Mouse (Mus musculus): ENCODE measurements around the gene Pef1. TPM values are rescaled to one million over a fixed set of nuclear protein-coding genes. Genes with fewer than 3 reads are reported as not detected.
A peak's percentile ranks its signal among the peaks of the same experiment; 100 is the strongest.

Pef1 gene
- total and polyA plus RNA-seq, 2 experiments = 23.1 to 79.8 TPM

- Histone ChIP-seq H3K9ac (ENCODE audit: low read depth, low read length) (no peak overlapping the region), H3K27me3 (ENCODE audit: control insufficient read depth, insufficient read depth, low read length) (no peaks in the 10 kb centered on the region), H3K4me1 (ENCODE audit: control insufficient read depth, insufficient read depth, low read length) (no peaks in the 10 kb centered on the region), H3K4me3 (ENCODE audit: insufficient read depth, low read depth, low read length) (no peak overlapping the region), H3K27ac (replicated peaks; ENCODE audit: insufficient read depth, low read depth, low read length) (no peak overlapping the region), H3K79me2 (ENCODE audit: control insufficient read depth, insufficient read depth, low read length) (no peaks in the 10 kb centered on the region), H3K36me3 (ENCODE audit: control insufficient read depth, insufficient read depth, low read length) (no peaks in the 10 kb centered on the region)
- no peak for DNase-seq (ENCODE audit: extremely low read depth, low read depth, low spot score)
- TF ChIP-seq CTCF (IDR thresholded peaks at IDR 0.05; ENCODE audit: low read depth, low read length) = no peak
- no peak for TF ChIP-seq POLR2A (IDR thresholded peaks at IDR 0.05; ENCODE audit: extremely low read depth, insufficient read depth, low read length)
Measured at GRCm38 (mm10) chr4:130060937-130061336, 41.4 kb upstream of the Pef1 start.

DNA sequence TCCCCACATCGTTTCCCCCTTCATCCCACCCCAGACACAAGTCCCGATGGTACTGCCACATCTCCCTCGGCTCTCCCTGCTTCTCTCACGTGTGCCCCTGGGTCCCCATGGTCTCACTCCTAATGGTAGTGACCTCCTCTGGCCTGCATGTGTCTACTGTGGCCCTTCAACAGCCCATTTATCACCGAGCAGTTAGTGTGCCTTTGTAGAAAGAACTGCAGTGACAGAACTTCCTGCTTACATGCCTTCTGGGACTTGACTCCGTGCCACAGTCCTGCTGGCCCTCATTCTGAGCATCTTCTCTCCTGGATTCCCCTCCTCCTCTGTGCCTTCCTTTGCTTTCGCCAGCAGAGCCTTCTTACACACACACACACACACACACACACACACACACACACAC, 39.2 kb upstream of the Pef1 start:
- no peaks in the 10 kb centered on the region for H3K27me3 ChIP-seq (ENCODE audit: control insufficient read depth, insufficient read depth, low read length)
- no peaks in the 10 kb centered on the region for H3K36me3 ChIP-seq (ENCODE audit: control insufficient read depth, insufficient read depth, low read length)
- no peak for TF ChIP-seq POLR2A (IDR thresholded peaks at IDR 0.05; ENCODE audit: extremely low read depth, insufficient read depth, low read length)
- TF ChIP-seq CTCF (IDR thresholded peaks at IDR 0.05; ENCODE audit: low read depth, low read length) = no peak
- no peak overlapping the region for H3K27ac ChIP-seq (replicated peaks; ENCODE audit: insufficient read depth, low read depth, low read length)
- H3K79me2 ChIP-seq (ENCODE audit: control insufficient read depth, insufficient read depth, low read length) = no peaks in the 10 kb centered on the region
- H3K4me3 ChIP-seq (ENCODE audit: insufficient read depth, low read depth, low read length) = no peak overlapping the region
- H3K4me1 ChIP-seq (ENCODE audit: control insufficient read depth, insufficient read depth, low read length) = no peaks in the 10 kb centered on the region
- H3K9ac ChIP-seq (ENCODE audit: low read depth, low read length) = no peak overlapping the region
- 59% methylated on average over 7 of the region's 7 CpGs for WGBS
- no peak for DNase-seq (ENCODE audit: extremely low read depth, low read depth, low spot score)

- WGBS = 24% methylated on average over 8 of the region's 8 CpGs
- H3K4me3 ChIP-seq (ENCODE audit: insufficient read depth, low read depth, low read length) = no peak overlapping the region
- peak; percentile 8 for DNase-seq (ENCODE audit: extremely low read depth, low read depth, low spot score)
- no peak overlapping the region for H3K27ac ChIP-seq (replicated peaks; ENCODE audit: insufficient read depth, low read depth, low read length)
- TF ChIP-seq POLR2A (IDR thresholded peaks at IDR 0.05; ENCODE audit: extremely low read depth, insufficient read depth, low read length) = no peak
- TF ChIP-seq CTCF (IDR thresholded peaks at IDR 0.05; ENCODE audit: low read depth, low read length) = peak; percentile 76
- H3K79me2 ChIP-seq (ENCODE audit: control insufficient read depth, insufficient read depth, low read length) = no peaks in the 10 kb centered on the region
- H3K4me1 ChIP-seq (ENCODE audit: control insufficient read depth, insufficient read depth, low read length) = no peaks in the 10 kb centered on the region
- H3K36me3 ChIP-seq (ENCODE audit: control insufficient read depth, insufficient read depth, low read length) = no peaks in the 10 kb centered on the region
- no peaks in the 10 kb centered on the region for H3K27me3 ChIP-seq (ENCODE audit: control insufficient read depth, insufficient read depth, low read length)
- H3K9ac ChIP-seq (ENCODE audit: low read depth, low read length) = no peak overlapping the region
Measured at GRCm38 (mm10) chr4:130066816-130067215, 35.5 kb upstream of the Pef1 start.

DNA sequence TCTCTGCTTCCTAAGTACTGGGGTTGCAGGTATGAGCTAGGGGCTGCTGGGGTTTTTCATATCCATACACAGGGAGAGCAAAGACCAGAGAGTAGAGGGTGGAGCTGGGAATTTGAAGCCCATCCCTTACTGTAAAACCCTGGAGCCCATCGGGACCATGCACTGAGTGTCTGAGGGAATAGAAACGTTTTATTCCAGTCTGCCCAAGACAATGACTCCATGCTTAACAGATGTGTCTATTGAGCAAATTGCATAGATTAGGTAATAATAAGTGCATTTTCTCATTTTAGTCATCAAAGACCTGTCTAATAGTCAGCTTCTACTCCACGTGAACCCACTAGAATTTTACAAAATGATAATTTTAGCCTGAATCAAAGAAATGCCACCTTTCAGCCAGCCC, 31.8 kb upstream of the Pef1 start:
- DNase-seq (ENCODE audit: extremely low read depth, low read depth, low spot score) = no peak
- Histone ChIP-seq H3K9ac (ENCODE audit: low read depth, low read length) (no peak overlapping the region), H3K27ac (replicated peaks; ENCODE audit: insufficient read depth, low read depth, low read length) (no peak overlapping the region), H3K4me3 (ENCODE audit: insufficient read depth, low read depth, low read length) (no peak overlapping the region), H3K27me3 (ENCODE audit: control insufficient read depth, insufficient read depth, low read length) (no peaks in the 10 kb centered on the region), H3K79me2 (ENCODE audit: control insufficient read depth, insufficient read depth, low read length) (no peaks in the 10 kb centered on the region), H3K36me3 (ENCODE audit: control insufficient read depth, insufficient read depth, low read length) (no peaks in the 10 kb centered on the region), H3K4me1 (ENCODE audit: control insufficient read depth, insufficient read depth, low read length) (no peaks in the 10 kb centered on the region)
- 65% methylated on average over 3 of the region's 3 CpGs for WGBS
- no peak for TF ChIP-seq POLR2A (IDR thresholded peaks at IDR 0.05; ENCODE audit: extremely low read depth, insufficient read depth, low read length)
- no peak for TF ChIP-seq CTCF (IDR thresholded peaks at IDR 0.05; ENCODE audit: low read depth, low read length)

DNA sequence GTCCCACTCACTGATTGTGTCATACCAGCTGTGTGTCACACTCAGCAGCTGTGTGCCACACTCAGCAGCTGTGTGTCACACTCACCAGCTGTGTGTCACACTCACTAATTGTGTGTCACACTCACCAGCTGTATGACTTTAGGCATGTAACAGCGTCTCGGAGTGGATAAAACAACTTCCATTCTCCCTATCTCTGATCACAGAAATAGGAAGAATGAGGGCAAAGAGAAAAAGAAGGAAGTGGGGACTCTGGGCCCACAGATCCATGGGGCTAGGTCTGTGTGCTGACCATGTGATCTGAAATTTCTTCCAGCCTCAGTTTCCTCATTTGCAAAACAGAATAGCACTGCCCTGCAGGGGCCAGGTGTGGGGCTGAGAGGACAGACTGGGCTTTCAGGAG, 30.6 kb upstream of the Pef1 start:
- no peak overlapping the region for H3K9ac ChIP-seq (ENCODE audit: low read depth, low read length)
- no peak overlapping the region for H3K27ac ChIP-seq (replicated peaks; ENCODE audit: insufficient read depth, low read depth, low read length)
- no peak for DNase-seq (ENCODE audit: extremely low read depth, low read depth, low spot score)
- no peaks in the 10 kb centered on the region for H3K79me2 ChIP-seq (ENCODE audit: control insufficient read depth, insufficient read depth, low read length)
- 74% methylated on average over 2 of the region's 2 CpGs for WGBS
- no peaks in the 10 kb centered on the region for H3K27me3 ChIP-seq (ENCODE audit: control insufficient read depth, insufficient read depth, low read length)
- H3K4me3 ChIP-seq (ENCODE audit: insufficient read depth, low read depth, low read length) = no peak overlapping the region
- TF ChIP-seq CTCF (IDR thresholded peaks at IDR 0.05; ENCODE audit: low read depth, low read length) (no peak), POLR2A (IDR thresholded peaks at IDR 0.05; ENCODE audit: extremely low read depth, insufficient read depth, low read length) (no peak)
- H3K36me3 ChIP-seq (ENCODE audit: control insufficient read depth, insufficient read depth, low read length) = no peaks in the 10 kb centered on the region
- no peaks in the 10 kb centered on the region for H3K4me1 ChIP-seq (ENCODE audit: control insufficient read depth, insufficient read depth, low read length)

DNA sequence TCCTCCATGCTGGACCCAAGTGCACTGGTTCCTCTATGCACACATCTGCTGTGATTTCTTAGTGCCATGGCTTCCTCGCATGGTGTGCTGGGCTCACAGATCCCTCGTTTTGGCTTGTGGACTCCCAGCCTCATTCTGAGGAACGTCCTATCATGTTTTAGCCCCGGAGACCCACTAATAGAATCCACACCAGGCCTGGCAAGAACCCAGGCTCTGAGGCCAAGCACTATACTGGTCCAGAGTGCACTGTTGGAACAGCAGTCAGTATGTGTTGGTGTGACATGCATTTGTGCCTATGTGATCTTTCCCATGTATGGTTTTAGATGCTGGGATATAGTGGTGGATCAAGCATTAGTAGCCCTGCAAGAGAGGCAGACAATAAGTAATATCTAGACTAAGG, 29.0 kb upstream of the Pef1 start:
- no peak overlapping the region for H3K27ac ChIP-seq (replicated peaks; ENCODE audit: insufficient read depth, low read depth, low read length)
- 84% methylated on average over 4 of the region's 4 CpGs for WGBS
- no peak overlapping the region for H3K4me3 ChIP-seq (ENCODE audit: insufficient read depth, low read depth, low read length)
- no peak for TF ChIP-seq CTCF (IDR thresholded peaks at IDR 0.05; ENCODE audit: low read depth, low read length)
- H3K4me1 ChIP-seq (ENCODE audit: control insufficient read depth, insufficient read depth, low read length) = no peaks in the 10 kb centered on the region
- DNase-seq (ENCODE audit: extremely low read depth, low read depth, low spot score) = no peak
- no peaks in the 10 kb centered on the region for H3K27me3 ChIP-seq (ENCODE audit: control insufficient read depth, insufficient read depth, low read length)
- H3K36me3 ChIP-seq (ENCODE audit: control insufficient read depth, insufficient read depth, low read length) = no peaks in the 10 kb centered on the region
- no peak overlapping the region for H3K9ac ChIP-seq (ENCODE audit: low read depth, low read length)
- H3K79me2 ChIP-seq (ENCODE audit: control insufficient read depth, insufficient read depth, low read length) = no peaks in the 10 kb centered on the region

Data from liver, adult 2 months (tissue).